Mouse (Mus musculus) MEL (cell line): ENCODE results near the gene Slc25a34. TPM values are rescaled to one million over a fixed set of nuclear protein-coding genes. Genes with fewer than 3 reads are reported as not detected.

ENCODE experiments used
- DNase-seq: peaks from one replicate; pipeline ENCODE4 v3.0.0; 2011; ENCODE audit warnings: low read depth, low spot score
- H3K27ac ChIP-seq: 2 replicates; pipeline ENCODE4 v1.5.1; 2012; ENCODE audit warnings: low read depth, mild to moderate bottlenecking, control low read depth, low read length, moderate library complexity; ENCODE audit not compliant: control insufficient read depth
- H3K27me3 ChIP-seq, 2 experiments: fragments of 150-350 bp in 1 of 2; sonication (generic) in 1 of 2; 2 replicates each; pipeline ENCODE4 v1.6.1; 2012; ENCODE audit warnings: low read length in 2 of 2, mild to moderate bottlenecking in 2 of 2, improper control_type of control experiment in 1 of 2, moderate library complexity in 1 of 2; ENCODE audit not compliant: insufficient read depth in 2 of 2, control insufficient read depth in 1 of 2
- H3K36me3 ChIP-seq, 2 experiments: 2 replicates each; pipeline ENCODE4 v1.6.1; 2012 to 2014; ENCODE audit warnings: low read length in 2 of 2, improper control_type of control experiment in 1 of 2, inconsistent platforms in 1 of 2, mild to moderate bottlenecking in 1 of 2; ENCODE audit not compliant: insufficient read depth in 2 of 2, control insufficient read depth in 1 of 2
- H3K4me1 ChIP-seq, 2 experiments: fragments of 150-350 bp in 1 of 2; sonication (generic) in 1 of 2; 2 replicates each; pipeline ENCODE4 v1.6.1; 2012; ENCODE audit warnings: low read length in 2 of 2, improper control_type of control experiment in 1 of 2, mild to moderate bottlenecking in 1 of 2; ENCODE audit not compliant: insufficient read depth in 2 of 2, control insufficient read depth in 1 of 2
- H3K4me3 ChIP-seq, 2 experiments: fragments of 150-350 bp in 1 of 2; sonication (generic) in 1 of 2; 2 replicates each; pipeline ENCODE4 v1.5.1; 2012; ENCODE audit warnings: low read depth in 2 of 2, low read length in 2 of 2, mild to moderate bottlenecking in 2 of 2, moderate library complexity in 2 of 2, control low read depth in 1 of 2, improper control_type of control experiment in 1 of 2; ENCODE audit not compliant: control insufficient read depth in 1 of 2, insufficient read depth in 1 of 2
- H3K79me2 ChIP-seq: 2 replicates; pipeline ENCODE4 v1.6.1; 2012; ENCODE audit warnings: mild to moderate bottlenecking, low read length, moderate library complexity; ENCODE audit not compliant: control insufficient read depth, poor library complexity, insufficient read depth
- H3K9ac ChIP-seq: 2 replicates; pipeline ENCODE4 v1.6.1; 2012; ENCODE audit warnings: low read depth, mild to moderate bottlenecking, control low read depth, low read length, moderate library complexity; ENCODE audit not compliant: control insufficient read depth, poor library complexity, severe bottlenecking
- H3K9me3 ChIP-seq: fragments of 150-350 bp; sonication (generic); replicated peaks from 2 replicates; pipeline ENCODE4 v1.6.1; 2012; ENCODE audit warnings: mild to moderate bottlenecking, low read length, improper control_type of control experiment, moderate library complexity; ENCODE audit not compliant: insufficient read depth
- BHLHE40 ChIP-seq: IDR thresholded peaks from 2 replicates; pipeline ENCODE4 v1.6.1; 2012; ENCODE audit warnings: low read depth, mild to moderate bottlenecking, inconsistent platforms, low read length, improper control_type of control experiment, borderline replicate concordance
- CHD1 ChIP-seq: IDR thresholded peaks from 2 replicates; pipeline ENCODE4 v1.6.1; 2012; ENCODE audit warnings: low read depth, mild to moderate bottlenecking, inconsistent platforms, low read length, improper control_type of control experiment
- E2F4 ChIP-seq: IDR thresholded peaks from 2 replicates; pipeline ENCODE4 v1.6.1; 2011; ENCODE audit warnings: low read depth, low read length, improper control_type of control experiment, borderline replicate concordance
- ETS1 ChIP-seq: IDR thresholded peaks from 2 replicates; pipeline ENCODE4 v1.6.1; 2012; ENCODE audit warnings: low read depth, mild to moderate bottlenecking, inconsistent platforms, low read length, improper control_type of control experiment, moderate library complexity
- GABPA ChIP-seq: IDR thresholded peaks from 2 replicates; pipeline ENCODE4 v1.6.1; 2012; ENCODE audit warnings: low read depth, mild to moderate bottlenecking, inconsistent platforms, low read length, improper control_type of control experiment, moderate library complexity
- GATA1 ChIP-seq: IDR thresholded peaks from 2 replicates; pipeline ENCODE4 v1.6.1; 2011; ENCODE audit warnings: low read depth, low read length, improper control_type of control experiment
- HCFC1 ChIP-seq: IDR thresholded peaks from 2 replicates; pipeline ENCODE4 v1.6.1; 2012; ENCODE audit warnings: low read depth, mild to moderate bottlenecking, inconsistent platforms, low read length, improper control_type of control experiment, moderate library complexity
- KAT2A ChIP-seq: conservative IDR thresholded peaks from 2 replicates; pipeline ENCODE4 v1.6.1; 2012; ENCODE audit warnings: low read depth, low read length, improper control_type of control experiment, inconsistent platforms
- MAFK ChIP-seq: IDR thresholded peaks from 2 replicates; pipeline ENCODE4 v1.6.1; 2011; ENCODE audit warnings: low read depth, mild to moderate bottlenecking, low read length, improper control_type of control experiment, borderline replicate concordance
- MAX ChIP-seq: IDR thresholded peaks from 2 replicates; pipeline ENCODE4 v1.6.1; 2011; ENCODE audit warnings: low read length, improper control_type of control experiment
- MAZ ChIP-seq: IDR thresholded peaks from 2 replicates; pipeline ENCODE4 v1.6.1; 2012; ENCODE audit warnings: low read depth, mild to moderate bottlenecking, inconsistent platforms, low read length, improper control_type of control experiment
- MEF2A ChIP-seq: IDR thresholded peaks from 2 replicates; pipeline ENCODE4 v1.6.1; 2014; ENCODE audit warnings: low read depth, mild to moderate bottlenecking, inconsistent platforms, low read length, improper control_type of control experiment; ENCODE audit not compliant: poor library complexity, insufficient replicate concordance, severe bottlenecking; ENCODE audit errors: extremely low read depth
- MXI1 ChIP-seq: IDR thresholded peaks from 2 replicates; pipeline ENCODE4 v1.6.1; 2011; ENCODE audit warnings: mild to moderate bottlenecking, low read depth, low read length, improper control_type of control experiment
- NRF1 ChIP-seq: IDR thresholded peaks from 2 replicates; pipeline ENCODE4 v1.6.1; 2014; ENCODE audit warnings: low read depth, mild to moderate bottlenecking, inconsistent platforms, low read length, improper control_type of control experiment, moderate library complexity; ENCODE audit not compliant: poor library complexity, insufficient read depth, severe bottlenecking
- RAD21 ChIP-seq: IDR thresholded peaks from 2 replicates; pipeline ENCODE4 v1.6.1; 2011; ENCODE audit warnings: mild to moderate bottlenecking, low read depth, low read length, improper control_type of control experiment
- RCOR1 ChIP-seq: IDR thresholded peaks from 2 replicates; pipeline ENCODE4 v1.6.1; 2012; ENCODE audit warnings: low read depth, mild to moderate bottlenecking, inconsistent platforms, low read length, improper control_type of control experiment
- SIN3A ChIP-seq: IDR thresholded peaks from 2 replicates; pipeline ENCODE4 v1.6.1; 2012; ENCODE audit warnings: low read length, improper control_type of control experiment, inconsistent platforms
- TBP ChIP-seq: IDR thresholded peaks from 2 replicates; pipeline ENCODE4 v1.8.0; 2011; ENCODE audit warnings: low read depth, low read length, improper control_type of control experiment
- USF2 ChIP-seq, 2 experiments: IDR thresholded peaks; 2 replicates each; pipeline ENCODE4 v1.6.1; 2011 to 2012; ENCODE audit warnings: improper control_type of control experiment in 2 of 2, low read length in 2 of 2, borderline replicate concordance in 1 of 2, inconsistent platforms in 1 of 2, low read depth in 1 of 2, mild to moderate bottlenecking in 1 of 2; ENCODE audit not compliant: insufficient read depth in 1 of 2
- ZMIZ1 ChIP-seq: IDR thresholded peaks from 2 replicates; pipeline ENCODE4 v1.6.1; 2012; ENCODE audit warnings: low read depth, mild to moderate bottlenecking, inconsistent platforms, low read length, improper control_type of control experiment, moderate library complexity
- polyA plus RNA-seq, 2 experiments: library from polyadenylated mRNA; stranded (reverse) in 1 of 2; unstranded in 1 of 2; fragments of >175 nt in 1 of 2; fragments of >200 nt in 1 of 2; gene quantifications; 2 replicates each; pipeline versions ENCODE4 v1.2.1 to v1.2.4; 2012; ENCODE audit warnings: low replicate concordance in 2 of 2, low read depth in 1 of 2; ENCODE audit not compliant: insufficient read length in 2 of 2, insufficient read depth in 1 of 2, missing spikeins in 1 of 2
- total RNA-seq: library from RNA; depleted of rRNA; stranded (reverse); fragments of 300-350 nt; gene quantifications from 2 replicates; pipeline ENCODE4 v1.2.3, GENCODE M21; 2012

Slc25a34 gene
- total and polyA plus RNA-seq, 3 experiments = 0.10 TPM; not detected in 2

GRCm38 (mm10) chr4:141643118-141643855 is 19.7 kb upstream of the Slc25a34 start:
- no peaks in the 10 kb centered on the region for H3K79me2 ChIP-seq
- no peaks in the 10 kb centered on the region for H3K9me3 ChIP-seq
- H3K9ac ChIP-seq = no peak overlapping the region
- TF ChIP-seq GATA1 (no peak), ETS1 (no peak), MAZ (no peak), TBP (no peak), ZMIZ1 (no peak), NRF1 (no peak), CHD1 (no peak), MAFK (no peak), RCOR1 (no peak), BHLHE40 (no peak), USF2 (IDR thresholded peaks at IDR 0.05; ENCODE audit: borderline replicate concordance in 1 of 2, insufficient read depth in 1 of 2, low read depth in 1 of 2, low read length in 2 of 2) (no peak), MEF2A (no peak), KAT2A (no peak), E2F4 (no peak), HCFC1 (no peak), GABPA (no peak)
- H3K4me3 ChIP-seq = no peak overlapping the region
- no peak overlapping the region for H3K27ac ChIP-seq
- no peaks in the 10 kb centered on the region; a peak in 1 of 4 replicates for H3K36me3 ChIP-seq
- H3K4me1 ChIP-seq = no peaks in the 10 kb centered on the region
- DNase-seq = no peak
- no peaks in the 10 kb centered on the region for H3K27me3 ChIP-seq

- Histone ChIP-seq H3K4me3 (no peak overlapping the region), H3K27ac (no peak overlapping the region), H3K4me1 (no peaks in the 10 kb centered on the region), H3K36me3 (no peaks in the 10 kb centered on the region; a peak in 1 of 4 replicates), H3K9me3 (no peaks in the 10 kb centered on the region), H3K79me2 (no peaks in the 10 kb centered on the region), H3K27me3 (no peaks in the 10 kb centered on the region), H3K9ac (no peak overlapping the region)
- TF ChIP-seq MXI1 (no peak), SIN3A (no peak), RAD21 (no peak), MAX (no peak)
- DNase-seq = no peak
These were observed 18.6 kb upstream of the Slc25a34 start for GRCm38 (mm10) chr4:141641961-141642811.
